Mouse (Mus musculus): ENCODE results near the gene Pdpn. TPM values are rescaled to one million over a fixed set of nuclear protein-coding genes. Genes with fewer than 3 reads are reported as not detected.

Pdpn gene
- polyA plus RNA-seq, 1 experiment from 2014 or later = 39.0 TPM

DNA sequence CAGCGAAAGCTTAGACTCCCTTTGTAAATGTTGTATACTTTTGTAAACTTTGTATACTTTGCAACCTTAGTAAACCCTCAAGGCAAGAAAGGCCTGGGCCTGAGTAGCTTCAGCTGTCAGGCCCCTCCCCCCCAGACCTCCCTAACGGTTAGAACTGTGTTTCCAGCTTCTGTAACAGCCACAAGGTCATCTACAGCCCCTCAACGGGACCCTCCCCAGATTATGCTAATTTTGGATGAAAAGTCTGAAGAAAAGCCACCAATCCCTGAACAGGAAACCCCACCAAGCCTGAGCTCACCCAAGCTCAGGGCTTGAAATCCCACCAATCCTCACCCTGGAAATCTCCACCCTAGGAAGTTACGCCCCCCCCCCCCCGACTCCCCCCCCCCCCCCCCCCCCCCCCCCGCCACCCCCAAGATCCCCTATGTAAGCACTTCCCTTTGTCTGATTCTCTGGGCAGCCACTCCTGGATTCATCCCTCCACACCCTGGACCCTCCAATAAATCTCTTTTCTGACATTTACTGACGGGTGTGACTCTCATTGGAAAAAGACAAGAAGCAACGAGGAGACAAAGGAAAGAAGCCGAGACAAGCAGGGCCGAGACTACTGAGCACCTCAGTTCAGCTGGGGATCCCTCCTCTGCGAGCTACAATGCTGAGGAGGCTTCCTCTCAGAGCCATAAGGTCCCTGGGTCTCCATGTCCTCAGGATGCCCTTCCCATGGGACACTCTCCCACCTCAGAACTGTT, 25.0 kb upstream of the Pdpn start:
- Histone ChIP-seq H3K4me2 (replicated peaks) (0 out of 2 replicates have a peak overlapping the region, but pooled peaks have one; percentile 51), H3K4me3 (no peak overlapping the region), H3K4me1 (0 out of 2 replicates have a peak, but pooled peaks cover 5% of the 10 kb centered on the region), H3K27ac (no peak overlapping the region), H3K27me3 (no peaks in the 10 kb centered on the region), H3K9ac (no peak overlapping the region), H3K36me3 (no peaks in the 10 kb centered on the region), H3K9me3 (no peaks in the 10 kb centered on the region)
- 19% methylated on average over 8 of the region's 11 CpGs for WGBS
- ATAC-seq (ENCODE audit: insufficient number of reproducible peaks, insufficient read depth, low FRiP score, low TSS enrichment) = no peak

DNA sequence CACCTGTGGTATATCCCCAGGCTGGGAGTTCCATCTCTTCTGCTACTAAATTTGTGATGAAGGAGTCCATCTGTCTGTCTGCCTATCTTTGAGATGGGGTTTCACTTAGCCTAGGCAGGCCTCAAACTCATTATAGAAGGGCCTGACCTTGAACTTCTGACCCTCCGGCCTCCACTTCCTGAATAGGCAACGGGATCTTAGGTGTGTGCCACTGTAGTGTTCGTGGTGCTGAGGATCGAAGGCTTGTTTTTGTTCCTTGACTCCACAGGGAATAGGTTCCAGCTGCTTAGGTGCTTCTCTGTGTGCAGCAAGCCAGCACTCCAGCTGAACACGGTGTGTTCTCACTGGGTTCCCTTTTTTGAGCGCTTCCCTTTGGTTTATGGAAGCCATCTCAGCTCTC, 13.9 kb upstream of the Pdpn start:
- no peak overlapping the region for H3K9ac ChIP-seq
- 64% methylated on average over 6 of the region's 6 CpGs for WGBS
- no peak overlapping the region for H3K4me3 ChIP-seq
- H3K27ac ChIP-seq = no peak overlapping the region
- ATAC-seq (ENCODE audit: insufficient number of reproducible peaks, insufficient read depth, low FRiP score, low TSS enrichment) = no peak
- H3K27me3 ChIP-seq = no peaks in the 10 kb centered on the region
- no peaks in the 10 kb centered on the region for H3K9me3 ChIP-seq
- no peaks in the 10 kb centered on the region for H3K4me1 ChIP-seq
- no peak overlapping the region for H3K4me2 ChIP-seq (replicated peaks)
- no peaks in the 10 kb centered on the region for H3K36me3 ChIP-seq

DNA sequence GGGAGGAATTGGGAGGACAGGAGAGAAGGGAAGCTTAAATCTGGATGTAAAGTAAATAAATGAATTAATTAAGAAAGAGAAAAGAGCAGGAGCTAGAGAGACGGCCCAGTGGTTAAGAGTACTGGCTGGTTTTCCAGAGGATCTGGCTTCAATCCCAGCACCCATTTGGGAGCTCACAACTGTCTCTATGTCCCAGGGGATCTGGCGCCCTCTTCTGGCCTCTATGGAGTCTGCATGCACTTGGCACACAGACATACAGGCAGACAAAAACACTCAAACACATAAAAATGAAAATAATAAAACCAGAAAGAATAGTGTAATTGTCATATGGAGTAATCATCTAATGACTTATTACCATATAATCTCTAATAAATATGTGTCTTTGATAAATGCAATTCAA, 12.0 kb upstream of the Pdpn start:
- no peak for ATAC-seq (ENCODE audit: insufficient number of reproducible peaks, insufficient read depth, low FRiP score, low TSS enrichment)
- H3K4me1 ChIP-seq = no peaks in the 10 kb centered on the region
- WGBS = 47% methylated on average over 2 of the region's 2 CpGs

DNA sequence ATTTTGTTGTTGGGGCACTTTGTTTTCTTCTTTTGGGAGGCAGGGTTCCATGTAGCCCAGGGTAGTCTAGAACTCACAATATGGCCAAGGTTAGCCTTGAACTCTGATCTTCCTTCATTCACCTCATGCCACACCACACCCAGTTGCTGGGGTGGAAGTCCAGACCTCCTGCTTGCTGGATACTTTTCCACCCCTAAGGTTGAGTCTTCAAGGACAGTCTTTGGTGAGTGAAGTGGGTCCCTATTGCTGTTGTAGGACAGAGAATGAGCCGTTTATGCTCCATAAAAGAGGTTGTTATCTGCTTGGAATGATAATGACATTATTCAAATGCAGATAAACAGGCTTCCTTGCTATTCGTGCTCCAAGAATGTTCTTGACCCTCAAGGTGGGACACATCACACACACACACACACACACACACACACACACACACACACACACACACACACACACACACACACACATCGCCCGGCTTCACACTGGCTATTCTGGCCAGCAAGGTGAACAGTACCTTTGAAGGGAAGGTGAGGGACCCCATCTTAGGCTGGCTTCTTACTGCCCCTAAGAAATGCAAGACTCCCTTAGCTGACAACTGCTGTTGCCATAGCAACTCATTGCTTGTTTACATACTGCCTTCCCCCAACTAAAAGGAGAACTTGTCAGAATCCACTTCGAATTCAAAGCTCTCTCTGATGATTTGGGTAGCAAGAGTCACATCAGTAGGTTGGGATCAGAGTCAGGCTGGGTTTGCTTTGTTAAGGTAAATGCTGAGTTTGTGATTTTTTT, 6.8 kb upstream of the Pdpn start:
- WGBS = 77% methylated on average over 5 of the region's 5 CpGs
- Histone ChIP-seq H3K4me1 (0 out of 2 replicates have a peak, but pooled peaks cover under 1% of the 10 kb centered on the region), H3K9ac (no peak overlapping the region), H3K9me3 (no peaks in the 10 kb centered on the region), H3K27ac (no peak overlapping the region), H3K36me3 (no peaks in the 10 kb centered on the region), H3K4me3 (no peak overlapping the region), H3K27me3 (no peaks in the 10 kb centered on the region), H3K4me2 (replicated peaks) (no peak overlapping the region)
- no peak for ATAC-seq (ENCODE audit: insufficient number of reproducible peaks, insufficient read depth, low FRiP score, low TSS enrichment)

More for the DNA sequence above, 12.0 kb upstream of the Pdpn start:
- H3K27ac ChIP-seq = no peak overlapping the region
- H3K36me3 ChIP-seq = no peaks in the 10 kb centered on the region
- H3K9me3 ChIP-seq = no peaks in the 10 kb centered on the region
- no peak overlapping the region for H3K4me3 ChIP-seq
- no peak overlapping the region for H3K4me2 ChIP-seq (replicated peaks)
- H3K9ac ChIP-seq = no peak overlapping the region
- H3K27me3 ChIP-seq = no peaks in the 10 kb centered on the region

DNA sequence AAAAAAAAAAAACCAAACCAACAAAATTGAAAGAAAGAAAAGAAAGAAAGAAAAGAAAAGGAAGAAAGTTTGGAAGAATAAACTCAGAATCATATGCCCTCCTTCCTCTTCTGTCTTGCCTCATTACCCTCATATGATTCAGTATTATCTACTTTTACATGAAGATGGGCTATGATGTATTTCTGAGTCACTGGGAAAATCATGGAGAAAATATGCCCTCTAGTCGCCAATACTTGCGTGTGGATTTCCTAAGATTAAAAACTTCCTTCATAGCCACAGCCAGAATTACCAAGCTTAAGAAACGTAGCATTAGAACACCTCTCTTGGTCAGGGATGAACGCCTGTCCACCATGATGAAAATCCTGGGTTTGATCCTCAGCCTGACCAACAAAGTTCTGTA, 5.7 kb upstream of the Pdpn start:
- no peak overlapping the region for H3K27ac ChIP-seq
- H3K9me3 ChIP-seq = no peaks in the 10 kb centered on the region
- no peaks in the 10 kb centered on the region for H3K27me3 ChIP-seq
- no peaks in the 10 kb centered on the region for H3K36me3 ChIP-seq
- H3K4me1 ChIP-seq = peaks cover 11% of the 10 kb centered on the region
- H3K9ac ChIP-seq = no peak overlapping the region
- ATAC-seq (ENCODE audit: insufficient number of reproducible peaks, insufficient read depth, low FRiP score, low TSS enrichment) = no peak
- no peak overlapping the region for H3K4me2 ChIP-seq (replicated peaks)
- no peak overlapping the region for H3K4me3 ChIP-seq
- WGBS = 89% methylated on average over 4 of the region's 4 CpGs

GRCm38 (mm10) chr4:143302279-143302890, 3.0 kb upstream of the Pdpn start:
- H3K4me2 ChIP-seq (replicated peaks) = no peak overlapping the region
- 45% methylated on average over 11 of the region's 11 CpGs for WGBS
- H3K9me3 ChIP-seq = no peaks in the 10 kb centered on the region
- no peak overlapping the region for H3K4me3 ChIP-seq
- peaks cover 26% of the 10 kb centered on the region for H3K4me1 ChIP-seq
- no peak overlapping the region for H3K9ac ChIP-seq
- H3K27ac ChIP-seq = no peak overlapping the region
- no peaks in the 10 kb centered on the region for H3K36me3 ChIP-seq
- H3K27me3 ChIP-seq = no peaks in the 10 kb centered on the region
- no peak for ATAC-seq (ENCODE audit: insufficient number of reproducible peaks, insufficient read depth, low FRiP score, low TSS enrichment)

GRCm38 (mm10) chr4:143301875-143302274, 2.5 kb upstream of the Pdpn start:
- Histone ChIP-seq H3K27me3 (no peaks in the 10 kb centered on the region), H3K4me2 (replicated peaks) (no peak overlapping the region), H3K36me3 (no peaks in the 10 kb centered on the region), H3K9me3 (no peaks in the 10 kb centered on the region), H3K9ac (no peak overlapping the region), H3K4me1 (peaks cover 31% of the 10 kb centered on the region), H3K27ac (no peak overlapping the region), H3K4me3 (no peak overlapping the region)
- 51% methylated on average over 4 of the region's 4 CpGs for WGBS
- no peak for ATAC-seq (ENCODE audit: insufficient number of reproducible peaks, insufficient read depth, low FRiP score, low TSS enrichment)

DNA sequence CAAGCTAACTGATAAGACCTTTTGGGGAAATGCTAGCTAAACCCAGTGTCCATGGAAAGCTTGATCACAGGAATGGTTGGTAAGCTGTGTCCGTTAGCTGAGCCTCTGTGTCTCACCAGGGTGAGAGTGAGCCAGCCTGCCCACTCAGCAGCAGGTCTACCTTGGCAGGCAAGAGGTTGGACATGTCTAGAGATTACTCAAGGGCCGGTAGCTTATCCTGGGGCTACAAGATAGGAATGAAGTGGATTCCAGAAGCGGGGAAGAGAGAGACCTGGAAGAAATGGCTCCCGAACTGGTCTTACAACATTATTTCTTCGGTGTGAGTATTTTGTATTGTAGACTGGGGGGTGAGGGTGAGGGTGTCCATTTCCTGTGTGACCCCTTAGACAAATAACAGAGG, 1.7 kb upstream of the Pdpn start:
- peaks cover 37% of the 10 kb centered on the region for H3K4me1 ChIP-seq
- no peaks in the 10 kb centered on the region for H3K9me3 ChIP-seq
- WGBS = 67% methylated on average over 5 of the region's 5 CpGs
- H3K27ac ChIP-seq = no peak overlapping the region
- H3K27me3 ChIP-seq = no peaks in the 10 kb centered on the region
- no peak for ATAC-seq (ENCODE audit: insufficient number of reproducible peaks, insufficient read depth, low FRiP score, low TSS enrichment)
- H3K36me3 ChIP-seq = no peaks in the 10 kb centered on the region
- no peak overlapping the region for H3K9ac ChIP-seq
- peak overlapping the region; percentile 70 for H3K4me2 ChIP-seq (replicated peaks)
- H3K4me3 ChIP-seq = no peak overlapping the region

DNA sequence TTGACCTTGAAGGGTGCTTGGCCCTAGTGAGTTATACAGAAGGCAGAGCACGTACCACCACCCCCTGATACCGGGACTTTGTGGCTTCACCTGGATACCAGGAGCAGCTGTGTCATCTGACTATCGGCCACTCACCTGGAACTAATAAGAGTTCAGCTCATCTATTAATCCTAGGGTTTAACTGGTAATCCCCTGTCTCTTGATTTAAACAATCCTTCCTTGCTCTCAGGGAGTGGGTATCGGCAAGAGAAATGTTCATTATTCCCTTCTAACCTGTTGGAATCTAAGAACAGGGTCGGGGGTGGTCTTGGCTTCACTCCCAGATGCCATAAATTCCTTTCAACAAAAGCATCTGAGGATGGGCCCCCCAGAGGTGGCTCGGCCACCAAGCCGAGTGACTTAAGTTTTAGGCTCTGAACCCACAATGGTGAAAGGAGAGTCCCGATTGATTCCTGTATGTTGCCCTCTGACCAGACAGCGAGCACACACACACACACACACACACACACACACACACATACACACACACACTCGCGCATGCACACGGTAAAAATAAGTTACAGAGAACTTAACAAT, 837 bp upstream of the Pdpn start:
- H3K27me3 ChIP-seq = no peaks in the 10 kb centered on the region
- ATAC-seq (ENCODE audit: insufficient number of reproducible peaks, insufficient read depth, low FRiP score, low TSS enrichment) = no peak
- no peaks in the 10 kb centered on the region for H3K36me3 ChIP-seq
- H3K4me1 ChIP-seq = peaks cover 45% of the 10 kb centered on the region
- peak overlapping the region; percentile 50 for H3K9ac ChIP-seq
- no peaks in the 10 kb centered on the region for H3K9me3 ChIP-seq
- peak overlapping the region; percentile 43 for H3K4me3 ChIP-seq
- peak overlapping the region; percentile 70 for H3K4me2 ChIP-seq (replicated peaks)
- peak overlapping the region; percentile 72 for H3K27ac ChIP-seq
- 10% methylated on average over 12 of the region's 12 CpGs for WGBS

DNA sequence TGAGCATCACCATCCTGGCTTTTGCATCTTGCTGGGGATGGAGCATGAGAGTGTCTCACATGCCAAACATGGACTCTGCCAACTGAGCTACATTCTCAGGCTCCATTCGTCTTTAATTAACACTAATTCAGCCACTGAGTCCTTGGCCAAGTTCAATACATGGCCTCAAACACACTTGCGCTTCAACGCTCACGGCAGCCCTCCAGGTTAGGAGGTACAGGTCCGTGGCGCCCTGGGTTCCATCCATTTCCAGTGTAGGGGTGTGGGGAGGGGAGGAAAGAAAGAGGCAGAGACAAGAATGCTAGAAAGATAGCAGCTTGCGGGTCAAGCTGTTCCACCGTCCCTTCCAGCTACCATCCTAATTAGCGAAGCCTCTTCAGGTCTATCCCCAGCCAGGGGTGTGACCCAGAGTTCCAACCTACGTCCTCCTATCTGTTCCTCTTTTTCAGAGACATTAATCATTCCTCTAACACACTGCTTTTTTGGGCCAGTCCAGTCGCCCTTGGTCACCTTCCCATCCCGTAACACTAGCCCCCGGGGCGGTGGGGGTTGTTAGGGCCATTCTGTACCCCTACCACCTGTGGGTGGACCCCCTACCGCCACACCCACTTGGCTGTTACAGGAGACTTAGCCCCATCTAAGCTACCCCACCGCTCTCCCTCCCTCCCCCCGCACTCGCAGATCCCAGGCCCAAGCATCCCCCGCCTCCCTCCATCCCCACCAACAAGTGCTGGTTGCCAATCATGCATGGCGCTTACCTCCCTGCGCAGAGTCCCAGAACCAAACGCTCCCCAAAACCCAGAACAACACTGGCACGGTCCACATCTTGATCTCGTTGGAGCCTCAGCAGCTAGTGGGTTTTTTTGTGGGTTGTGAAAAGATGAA, 691 bp downstream of the Pdpn start:
- peak overlapping the region; percentile 70 for H3K4me2 ChIP-seq (replicated peaks)
- peaks cover 45% of the 10 kb centered on the region for H3K4me1 ChIP-seq
- no peaks in the 10 kb centered on the region for H3K36me3 ChIP-seq
- no peaks in the 10 kb centered on the region for H3K9me3 ChIP-seq
- H3K9ac ChIP-seq = peak overlapping the region; percentile 50
- ATAC-seq (ENCODE audit: insufficient number of reproducible peaks, insufficient read depth, low FRiP score, low TSS enrichment) = 0 out of 2 replicates have a peak, but pooled peaks have one; percentile 29
- WGBS = 4% methylated on average over 24 of the region's 24 CpGs
- peak overlapping the region; percentile 43 for H3K4me3 ChIP-seq
- H3K27me3 ChIP-seq = no peaks in the 10 kb centered on the region
- peak overlapping the region; percentile 72 for H3K27ac ChIP-seq

Measured in embryonic facial prominence, embryonic 12.5 days (tissue).